Mouse (Mus musculus): Measurements from ENCODE around the gene Btf3.

DNA sequence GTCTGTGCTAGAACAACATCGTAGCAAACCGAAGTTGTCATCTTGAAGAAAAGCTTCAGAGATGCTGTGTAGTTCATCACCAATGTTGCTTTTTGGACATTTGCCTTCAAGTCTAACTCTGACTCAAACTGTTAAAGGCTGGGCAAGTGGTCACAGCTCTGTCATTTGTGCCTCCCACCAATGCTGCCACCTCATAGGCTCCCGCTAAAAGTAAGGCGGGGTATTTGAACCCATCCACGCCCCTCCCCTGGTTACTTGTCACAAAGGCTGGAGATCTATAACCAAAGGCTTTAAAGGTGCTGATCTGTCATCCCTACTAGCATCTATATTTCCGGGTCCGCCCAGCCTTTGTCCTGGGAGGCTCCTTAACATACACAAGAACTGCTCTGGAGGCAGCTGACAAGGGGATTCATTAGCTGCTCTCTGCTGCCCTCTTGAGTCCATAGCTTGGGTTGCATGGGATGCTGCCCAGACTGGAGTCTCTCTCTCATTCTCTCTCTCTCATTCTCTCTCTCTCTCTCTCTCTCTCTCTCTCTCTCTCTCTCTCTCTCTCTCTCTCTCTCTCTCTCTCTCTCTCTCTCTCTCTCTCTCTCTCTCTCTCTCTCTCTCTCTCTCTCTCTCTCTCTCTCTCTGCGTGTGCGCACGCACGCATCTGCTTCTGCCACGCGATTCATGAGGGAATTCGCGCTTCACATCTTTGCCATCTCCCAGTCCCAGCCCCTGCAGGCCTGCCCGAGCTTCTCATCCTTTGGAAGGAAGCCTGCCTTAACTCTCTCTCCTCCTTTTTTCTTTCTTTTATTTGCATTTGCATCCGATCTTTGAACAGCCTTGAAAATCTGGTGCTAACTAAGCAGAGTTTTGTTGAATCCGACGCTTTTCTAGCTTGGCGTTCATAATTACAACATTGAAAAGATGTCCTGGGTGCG lies 17.7 kb downstream of the Btf3 start:
- TF ChIP-seq POLR2A (IDR thresholded peaks at IDR 0.05; ENCODE audit: borderline replicate concordance, low read depth, low read length) (no peak), CTCF (IDR thresholded peaks at IDR 0.05; ENCODE audit: low read depth, low read length) (peak; percentile 27; the same call in 1 of the 2 replicates)

All from bone marrow macrophage, adult 2 months (primary cell).